Mouse (Mus musculus): ENCODE data around the gene Etfrf1. TPM values are rescaled to one million over a fixed set of nuclear protein-coding genes. Genes with fewer than 3 reads are reported as not detected.

Gene Etfrf1
- polyA plus RNA-seq, 1 experiment from 2014 or later = 33.8 TPM

- Histone ChIP-seq H3K9me3 (no peaks in the 10 kb centered on the region), H3K9ac (replicated peaks) (no peak overlapping the region), H3K4me3 (replicated peaks) (no peak overlapping the region), H3K27ac (no peak overlapping the region), H3K27me3 (no peaks in the 10 kb centered on the region), H3K4me1 (replicated peaks) (no peaks in the 10 kb centered on the region), H3K36me3 (peaks cover 19% of the 10 kb centered on the region), H3K4me2 (replicated peaks) (no peak overlapping the region)
- no peak for ATAC-seq
- WGBS = 89% methylated on average over 6 of the region's 6 CpGs
Observed at GRCm38 (mm10) chr6:145235367-145235766, 24.4 kb downstream of the Etfrf1 start.

- Histone ChIP-seq H3K36me3 (peaks cover 13% of the 10 kb centered on the region), H3K27me3 (no peaks in the 10 kb centered on the region), H3K27ac (no peak overlapping the region), H3K9me3 (no peaks in the 10 kb centered on the region), H3K4me1 (replicated peaks) (no peaks in the 10 kb centered on the region), H3K4me2 (replicated peaks) (no peak overlapping the region), H3K9ac (replicated peaks) (no peak overlapping the region), H3K4me3 (replicated peaks) (no peak overlapping the region)
- 79% methylated on average over 4 of the region's 4 CpGs for WGBS
- ATAC-seq = no peak
Observed at GRCm38 (mm10) chr6:145237148-145237547, 26.2 kb downstream of the Etfrf1 start.

- no peaks in the 10 kb centered on the region for H3K27me3 ChIP-seq
- H3K27ac ChIP-seq = no peak overlapping the region
- no peak overlapping the region for H3K9ac ChIP-seq (replicated peaks)
- peaks cover 17% of the 10 kb centered on the region for H3K36me3 ChIP-seq
- ATAC-seq = no peak
- no peaks in the 10 kb centered on the region for H3K4me1 ChIP-seq (replicated peaks)
- 89% methylated on average over 6 of the region's 6 CpGs for WGBS
- H3K4me2 ChIP-seq (replicated peaks) = no peak overlapping the region
- H3K4me3 ChIP-seq (replicated peaks) = no peak overlapping the region
- H3K9me3 ChIP-seq = no peaks in the 10 kb centered on the region
Observed at GRCm38 (mm10) chr6:145240285-145240684, 29.4 kb downstream of the Etfrf1 start.

- H3K36me3 ChIP-seq = peaks cover 21% of the 10 kb centered on the region
- 40% methylated on average over 1 of the region's 1 CpGs for WGBS
- H3K27me3 ChIP-seq = no peaks in the 10 kb centered on the region
Observed at GRCm38 (mm10) chr6:145242521-145242920, 31.6 kb downstream of the Etfrf1 start.

GRCm38 (mm10) chr6:145246841-145247240 lies 35.9 kb downstream of the Etfrf1 start:
- 95% methylated on average over 5 of the region's 5 CpGs for WGBS
- H3K9me3 ChIP-seq = no peaks in the 10 kb centered on the region

More at GRCm38 (mm10) chr6:145242521-145242920, 31.6 kb downstream of the Etfrf1 start:
- ATAC-seq = no peak
- no peak overlapping the region for H3K4me3 ChIP-seq (replicated peaks)
- H3K27ac ChIP-seq = no peak overlapping the region
- H3K4me2 ChIP-seq (replicated peaks) = no peak overlapping the region
- H3K4me1 ChIP-seq (replicated peaks) = peaks cover 6% of the 10 kb centered on the region
- no peak overlapping the region for H3K9ac ChIP-seq (replicated peaks)
- H3K9me3 ChIP-seq = no peaks in the 10 kb centered on the region

GRCm38 (mm10) chr6:145247886-145248285 lies 37.0 kb downstream of the Etfrf1 start:
- ATAC-seq = no peak
- WGBS = 53% methylated on average over 3 of the region's 3 CpGs

More at GRCm38 (mm10) chr6:145246841-145247240, 35.9 kb downstream of the Etfrf1 start:
- Histone ChIP-seq H3K4me3 (replicated peaks) (no peak overlapping the region), H3K4me2 (replicated peaks) (no peak overlapping the region), H3K27ac (no peak overlapping the region), H3K27me3 (no peaks in the 10 kb centered on the region), H3K9ac (replicated peaks) (no peak overlapping the region), H3K36me3 (peaks cover 12% of the 10 kb centered on the region), H3K4me1 (replicated peaks) (peaks cover 27% of the 10 kb centered on the region)
- no peak for ATAC-seq

GRCm38 (mm10) chr6:145249291-145250184 lies 38.6 kb downstream of the Etfrf1 start:
- peaks cover 7% of the 10 kb centered on the region for H3K36me3 ChIP-seq
- peaks cover 27% of the 10 kb centered on the region for H3K4me1 ChIP-seq (replicated peaks)
- H3K9ac ChIP-seq (replicated peaks) = peak overlapping the region; percentile 94
- WGBS = 0% methylated on average over 98 of the region's 124 CpGs
- H3K4me2 ChIP-seq (replicated peaks) = peak overlapping the region; percentile 67
- H3K27me3 ChIP-seq = 0 out of 2 replicates have a peak, but pooled peaks cover 6% of the 10 kb centered on the region
- H3K9me3 ChIP-seq = no peaks in the 10 kb centered on the region
- H3K27ac ChIP-seq = peak overlapping the region; percentile 90
- ATAC-seq = peak; percentile 74
- H3K4me3 ChIP-seq (replicated peaks) = peak overlapping the region; percentile 90

More at GRCm38 (mm10) chr6:145247886-145248285, 37.0 kb downstream of the Etfrf1 start:
- peak overlapping the region; percentile 17 for H3K4me3 ChIP-seq (replicated peaks)
- H3K27me3 ChIP-seq = 0 out of 2 replicates have a peak, but pooled peaks cover 2% of the 10 kb centered on the region
- peak overlapping the region; percentile 29 for H3K9ac ChIP-seq (replicated peaks)
- H3K4me1 ChIP-seq (replicated peaks) = peaks cover 27% of the 10 kb centered on the region
- peak overlapping the region; percentile 47 for H3K4me2 ChIP-seq (replicated peaks)
- no peaks in the 10 kb centered on the region for H3K9me3 ChIP-seq
- no peak overlapping the region for H3K27ac ChIP-seq
- peaks cover 12% of the 10 kb centered on the region for H3K36me3 ChIP-seq

DNA sequence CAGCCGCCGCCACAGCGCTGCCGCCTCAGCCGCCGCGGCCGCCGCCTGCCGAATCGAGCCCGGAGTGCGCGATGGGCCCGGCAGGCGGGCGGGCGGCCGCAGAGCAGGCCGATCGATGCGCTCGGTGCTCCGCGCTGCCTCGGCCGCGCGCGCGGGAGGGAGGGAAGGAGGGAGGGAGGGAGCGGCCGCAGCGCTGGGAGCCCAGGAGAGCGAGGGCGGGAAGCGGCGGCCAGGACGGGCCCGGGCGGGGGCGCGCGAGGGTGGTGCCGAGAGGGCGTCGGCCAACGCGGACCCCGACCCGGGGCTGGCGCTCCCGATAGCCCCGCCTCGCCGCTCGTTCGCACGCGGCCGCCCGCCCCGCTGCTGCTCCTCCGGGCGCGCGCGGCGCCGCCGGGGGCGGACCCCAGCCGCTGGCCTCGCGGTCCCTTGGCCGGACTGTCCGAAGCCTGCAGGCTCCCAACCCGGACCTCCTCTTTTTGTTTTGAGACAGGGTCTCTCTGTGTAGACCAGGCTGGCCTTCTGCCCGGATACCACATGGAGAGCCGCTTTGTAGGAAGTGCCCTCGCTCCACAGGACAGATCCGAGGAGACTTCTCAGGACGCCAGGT lies 39.4 kb downstream of the Etfrf1 start, which contains the start of gene Kras:
Gene Kras, minus strand, starts transcription at position 55 of the 607 bp plus-strand sequence.
- H3K4me3 ChIP-seq (replicated peaks) = peak within 1 kb of the TSS; percentile 90
- peak within 1 kb of the TSS; percentile 67 for H3K4me2 ChIP-seq (replicated peaks)
- peak within 1 kb of the TSS; percentile 90 for H3K27ac ChIP-seq
- peaks cover 27% of the 10 kb centered on the region for H3K4me1 ChIP-seq (replicated peaks)
- under 1% methylated on average over 33 of the region's 83 CpGs for WGBS
- peak within 1 kb of the TSS; percentile 94 for H3K9ac ChIP-seq (replicated peaks)
- peaks cover 4% of the 10 kb centered on the region; the same call in 1 of the 2 replicates for H3K36me3 ChIP-seq
- no peaks in the 10 kb centered on the region for H3K9me3 ChIP-seq
- ATAC-seq = peak; percentile 94
- H3K27me3 ChIP-seq = 0 out of 2 replicates have a peak, but pooled peaks cover 6% of the 10 kb centered on the region

DNA sequence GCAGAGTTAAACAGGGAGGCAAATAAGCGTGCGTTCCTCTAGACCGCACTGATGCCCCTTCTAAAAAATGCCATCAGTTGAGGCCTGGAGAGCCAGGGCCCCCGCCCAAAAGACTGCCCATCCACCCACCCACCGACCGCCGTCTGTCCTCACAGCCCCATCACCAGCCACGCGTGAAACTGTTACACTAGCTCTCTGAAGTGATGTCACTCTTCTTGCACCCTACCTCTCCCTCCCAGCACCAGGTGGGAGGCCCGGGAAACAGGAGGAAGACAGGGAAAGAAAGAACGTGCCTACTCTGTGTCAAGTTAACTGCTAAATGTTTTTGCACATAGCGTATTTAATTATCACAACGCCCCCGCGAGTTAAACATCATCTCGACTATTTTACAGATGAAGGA lies 39.9 kb downstream of the Etfrf1 start:
- Histone ChIP-seq H3K27ac (peak overlapping the region; percentile 90), H3K4me1 (replicated peaks) (peaks cover 27% of the 10 kb centered on the region), H3K36me3 (no peaks in the 10 kb centered on the region), H3K9me3 (no peaks in the 10 kb centered on the region), H3K4me3 (replicated peaks) (peak overlapping the region; percentile 90), H3K27me3 (0 out of 2 replicates have a peak, but pooled peaks cover 6% of the 10 kb centered on the region), H3K4me2 (replicated peaks) (peak overlapping the region; percentile 67), H3K9ac (replicated peaks) (peak overlapping the region; percentile 94)
- peak; percentile 30 for ATAC-seq
- 12% methylated on average over 16 of the region's 16 CpGs for WGBS

DNA sequence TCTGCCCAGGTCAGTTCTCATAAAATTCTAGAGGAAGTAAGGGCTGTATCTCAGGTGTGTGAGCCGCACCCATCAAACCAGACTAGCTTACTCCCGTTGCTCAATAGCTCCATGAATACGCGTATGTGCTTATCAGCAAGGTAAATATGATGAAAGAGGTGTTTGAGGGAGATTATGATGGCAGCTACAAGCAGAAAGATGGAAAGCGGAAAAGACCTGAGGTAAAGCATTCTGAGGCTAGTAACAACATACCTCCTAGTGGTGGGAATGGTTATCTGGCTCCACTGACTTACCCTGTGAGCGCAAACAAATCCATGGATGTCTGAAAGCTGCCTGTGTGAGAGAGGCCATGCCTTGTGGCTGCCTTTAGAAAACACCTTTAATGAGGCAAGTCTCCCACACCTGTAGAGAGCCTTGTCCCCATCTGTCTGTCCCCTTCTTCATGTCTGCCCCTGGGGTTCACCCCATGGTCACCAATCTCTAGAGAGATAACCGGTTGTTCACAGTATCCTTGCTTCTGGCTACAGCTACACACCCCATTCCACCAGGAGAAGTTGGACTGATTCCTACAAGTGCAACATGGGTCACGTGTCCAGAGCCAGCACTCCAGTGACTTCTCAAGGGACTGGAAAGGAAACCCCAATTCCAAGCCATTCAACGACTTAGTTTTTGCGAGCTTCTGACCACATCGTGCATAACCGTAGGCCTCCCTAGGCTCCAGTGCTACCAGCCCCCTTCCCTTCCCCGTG lies 45.2 kb downstream of the Etfrf1 start:
- ATAC-seq = no peak
- WGBS = 85% methylated on average over 13 of the region's 13 CpGs

GRCm38 (mm10) chr6:145256701-145257073 lies 45.8 kb downstream of the Etfrf1 start:
- H3K4me3 ChIP-seq (replicated peaks) = no peak overlapping the region
- H3K27ac ChIP-seq = no peak overlapping the region
- no peak overlapping the region for H3K9ac ChIP-seq (replicated peaks)
- H3K4me1 ChIP-seq (replicated peaks) = peaks cover under 1% of the 10 kb centered on the region
- H3K36me3 ChIP-seq = no peaks in the 10 kb centered on the region
- H3K9me3 ChIP-seq = no peaks in the 10 kb centered on the region
- 0 out of 2 replicates have a peak, but pooled peaks cover 6% of the 10 kb centered on the region for H3K27me3 ChIP-seq
- no peak for ATAC-seq
- WGBS = 41% methylated on average over 2 of the region's 2 CpGs
- no peak overlapping the region for H3K4me2 ChIP-seq (replicated peaks)

More for the DNA sequence above, 45.2 kb downstream of the Etfrf1 start:
- Histone ChIP-seq H3K36me3 (no peaks in the 10 kb centered on the region), H3K9me3 (no peaks in the 10 kb centered on the region), H3K9ac (replicated peaks) (no peak overlapping the region), H3K4me1 (replicated peaks) (peaks cover 2% of the 10 kb centered on the region; the same call in 1 of the 2 replicates), H3K27ac (no peak overlapping the region), H3K27me3 (0 out of 2 replicates have a peak, but pooled peaks cover 6% of the 10 kb centered on the region), H3K4me2 (replicated peaks) (no peak overlapping the region), H3K4me3 (replicated peaks) (no peak overlapping the region)
